ENCODE assay signal across 27 mouse cellular contexts in genomic region chr11:24137891-24138290, GRCm38 (mm10).
A peak's percentile ranks its signal among the peaks of the same experiment; 100 is the strongest.
DNase-seq lines count a peak whose midpoint lies in the region; ATAC-seq and TF ChIP-seq lines count a peak whose summit lies in the region.
"Had no signal": no experiment of that assay in that cellular context is flagged by ENCODE, and none has a peak within 500 bp of the region (broad histone marks: within the 10 kb centered on the region; RNA-seq: fewer than 3 reads in every experiment).

No protein-coding gene starts in this region.

- TF ChIP-seq RAD21 in MEL (IDR thresholded peaks at IDR 0.05; ENCODE audit: low read depth, low read length), result no peak

- H3K4me3 ChIP-seq in heart, postnatal 0 days (ENCODE audit: low read depth, low read length), result no peak overlapping the region
- no peak overlapping the region for H3K4me3 ChIP-seq in heart, embryonic 12.5 days
- no peak overlapping the region for H3K4me3 ChIP-seq in liver, embryonic 11.5 days (ENCODE audit: low read depth, low read length)
- no peak overlapping the region for H3K4me3 ChIP-seq in MEL (ENCODE audit: control insufficient read depth in 1 of 2, insufficient read depth in 1 of 2, low read depth in 2 of 2, low read length in 2 of 2)
- H3K4me3 ChIP-seq in liver, embryonic 14.5 days (ENCODE audit: insufficient read depth in 1 of 2, low read depth in 2 of 2, low read length in 2 of 2), result no peak overlapping the region
- H3K4me3 ChIP-seq: embryonic facial prominence, embryonic 10.5 days; embryonic facial prominence, embryonic 13.5 days; erythroblast, embryonic 14.5 days; forebrain, embryonic 12.5 days; forebrain, embryonic 15.5 days had no signal

- no peaks in the 10 kb centered on the region for H3K36me3 ChIP-seq in heart, postnatal 0 days (replicated peaks; ENCODE audit: control insufficient read depth, insufficient read depth, low read length)
- H3K36me3 ChIP-seq in heart, embryonic 12.5 days, result no peaks in the 10 kb centered on the region
- H3K36me3 ChIP-seq in liver, embryonic 11.5 days (ENCODE audit: control insufficient read depth, insufficient read depth, low read length), result peaks cover 3% of the 10 kb centered on the region; the same call in 1 of the 2 replicates
- peaks cover 39 to 80% of the 10 kb centered on the region in 2 experiments for H3K36me3 ChIP-seq in MEL (ENCODE audit: control insufficient read depth in 1 of 2, insufficient read depth in 2 of 2, low read length in 2 of 2)
- H3K36me3 ChIP-seq in liver, embryonic 14.5 days (replicated peaks; ENCODE audit: control insufficient read depth, insufficient read depth, low read depth), result peaks cover 9% of the 10 kb centered on the region

- no peaks in the 10 kb centered on the region; the same call in 1 of the 2 replicates for H3K9me3 ChIP-seq in heart, postnatal 0 days (replicated peaks; ENCODE audit: control insufficient read depth, low read length)
- H3K9me3 ChIP-seq in heart, embryonic 12.5 days (replicated peaks), result no peaks in the 10 kb centered on the region
- H3K9me3 ChIP-seq in liver, embryonic 11.5 days (ENCODE audit: control insufficient read depth, low read length), result no peaks in the 10 kb centered on the region
- no peaks in the 10 kb centered on the region for H3K9me3 ChIP-seq in MEL (replicated peaks; ENCODE audit: insufficient read depth, low read length)
- H3K9me3 ChIP-seq in liver, embryonic 14.5 days (ENCODE audit: control insufficient read depth, low read length), result no peaks in the 10 kb centered on the region
- H3K9me3 ChIP-seq: embryonic facial prominence, embryonic 10.5 days; forebrain, embryonic 12.5 days; forebrain, embryonic 15.5 days had no signal

- no peak for ATAC-seq in heart, postnatal 0 days (ENCODE audit: insufficient read depth, low read depth)
- ATAC-seq in heart, embryonic 12.5 days (ENCODE audit: insufficient number of reproducible peaks, low FRiP score), result no peak
- no peak for ATAC-seq in liver, embryonic 11.5 days (replicated peaks; ENCODE audit: low FRiP score)
- ATAC-seq in liver, embryonic 14.5 days (ENCODE audit: insufficient read depth), result no peak
- ATAC-seq: forebrain, embryonic 15.5 days; hindbrain, postnatal 0 days had no signal

- H3K9ac ChIP-seq in heart, postnatal 0 days (replicated peaks; ENCODE audit: low read depth, low read length), result no peak overlapping the region
- no peak overlapping the region for H3K9ac ChIP-seq in heart, embryonic 12.5 days
- 0 out of 2 replicates have a peak overlapping the region, but pooled peaks have one; percentile 36 for H3K9ac ChIP-seq in liver, embryonic 11.5 days (ENCODE audit: low read depth, low read length)
- H3K9ac ChIP-seq in MEL (ENCODE audit: control insufficient read depth, low read depth, low read length, poor library complexity, severe bottlenecking), result peak overlapping the region; percentile 74
- no peak overlapping the region; the same call in 1 of the 2 replicates for H3K9ac ChIP-seq in liver, embryonic 14.5 days (replicated peaks)
- H3K9ac ChIP-seq: embryonic facial prominence, embryonic 13.5 days; forebrain, embryonic 12.5 days; forebrain, embryonic 15.5 days; hindbrain, embryonic 14.5 days had no signal

- TF ChIP-seq EP300 in heart, postnatal 0 days (IDR thresholded peaks at IDR 0.05; ENCODE audit: low read depth), result no peak
- TF ChIP-seq EP300 in MEL (IDR thresholded peaks at IDR 0.05; ENCODE audit: low read depth in 1 of 2, low read length in 2 of 2), result peak; percentile 28 to 74
- TF ChIP-seq EP300 in liver, embryonic 14.5 days (IDR thresholded peaks at IDR 0.05; ENCODE audit: low read depth), result no peak

- H3K27me3 ChIP-seq in heart, postnatal 0 days (ENCODE audit: control insufficient read depth, insufficient read depth, low read length), result no peaks in the 10 kb centered on the region
- H3K27me3 ChIP-seq in heart, embryonic 12.5 days (replicated peaks), result no peaks in the 10 kb centered on the region
- H3K27me3 ChIP-seq in liver, embryonic 11.5 days (replicated peaks; ENCODE audit: control insufficient read depth, insufficient read depth, low read length), result no peaks in the 10 kb centered on the region
- H3K27me3 ChIP-seq in MEL (ENCODE audit: control insufficient read depth in 1 of 2, insufficient read depth in 2 of 2, low read length in 2 of 2), result no peaks in the 10 kb centered on the region
- H3K27me3 ChIP-seq in liver, embryonic 14.5 days (ENCODE audit: control insufficient read depth, insufficient read depth, low read length), result no peaks in the 10 kb centered on the region
- H3K27me3 ChIP-seq: CH12.LX; embryonic facial prominence, embryonic 13.5 days; forebrain, embryonic 12.5 days; forebrain, embryonic 15.5 days had no signal

- H3K4me2 ChIP-seq in heart, postnatal 0 days (ENCODE audit: low read depth, low read length), result no peak overlapping the region
- no peak overlapping the region for H3K4me2 ChIP-seq in heart, embryonic 12.5 days
- no peak overlapping the region for H3K4me2 ChIP-seq in liver, embryonic 11.5 days
- H3K4me2 ChIP-seq in liver, embryonic 14.5 days (ENCODE audit: low read depth), result no peak overlapping the region
- H3K4me2 ChIP-seq: embryonic facial prominence, embryonic 13.5 days; forebrain, embryonic 12.5 days; forebrain, embryonic 15.5 days; hindbrain, embryonic 14.5 days had no signal

- peaks cover 27% of the 10 kb centered on the region; the same call in 1 of the 2 replicates for H3K4me1 ChIP-seq in heart, postnatal 0 days (ENCODE audit: control insufficient read depth, insufficient read depth)
- peaks cover 55% of the 10 kb centered on the region for H3K4me1 ChIP-seq in heart, embryonic 12.5 days (replicated peaks)
- peaks cover 54% of the 10 kb centered on the region for H3K4me1 ChIP-seq in liver, embryonic 11.5 days (replicated peaks; ENCODE audit: control insufficient read depth, insufficient read depth, low read length)
- peaks cover 49 to 67% of the 10 kb centered on the region in 2 experiments for H3K4me1 ChIP-seq in MEL (ENCODE audit: control insufficient read depth in 1 of 2, insufficient read depth in 2 of 2, low read length in 2 of 2)
- H3K4me1 ChIP-seq in liver, embryonic 14.5 days (replicated peaks; ENCODE audit: control insufficient read depth in 2 of 2, insufficient read depth in 2 of 2, low read length in 1 of 2), result peaks cover 50 to 63% of the 10 kb centered on the region in 2 experiments

- H3K27ac ChIP-seq in heart, postnatal 0 days (ENCODE audit: low read depth), result no peak overlapping the region
- H3K27ac ChIP-seq in heart, embryonic 12.5 days (ENCODE audit: poor library complexity, severe bottlenecking), result no peak overlapping the region
- peak overlapping the region; percentile 81 for H3K27ac ChIP-seq in liver, embryonic 11.5 days (ENCODE audit: low read depth, low read length)
- peak overlapping the region; percentile 100 for H3K27ac ChIP-seq in MEL (ENCODE audit: control insufficient read depth, low read depth, low read length)
- H3K27ac ChIP-seq in liver, embryonic 14.5 days, result peak overlapping the region; percentile 91
- H3K27ac ChIP-seq: embryonic facial prominence, embryonic 10.5 days; embryonic facial prominence, embryonic 13.5 days; forebrain, embryonic 12.5 days; forebrain, embryonic 15.5 days; hindbrain, embryonic 14.5 days; hindbrain, postnatal 0 days had no signal

- WGBS in heart, postnatal 0 days, result 89% methylated on average over 2 of the region's 2 CpGs
- WGBS in heart, embryonic 12.5 days, result 80% methylated on average over 2 of the region's 2 CpGs
- 93% methylated on average over 2 of the region's 2 CpGs for WGBS in liver, embryonic 11.5 days
- WGBS in liver, embryonic 14.5 days (ENCODE audit: insufficient replicate concordance), result 67% methylated on average over 2 of the region's 2 CpGs

- no peak for TF ChIP-seq CTCF in heart, postnatal 0 days (IDR thresholded peaks at IDR 0.05; ENCODE audit: low read depth)
- no peak for TF ChIP-seq CTCF in MEL (IDR thresholded peaks at IDR 0.05 in 2 of 3, conservative IDR thresholded peaks at IDR 0.05 in 1 of 3; ENCODE audit: control insufficient read depth in 1 of 3, insufficient read depth in 1 of 3, low read depth in 2 of 3, low read length in 3 of 3, poor library complexity in 1 of 3, severe bottlenecking in 1 of 3)
- TF ChIP-seq CTCF in liver, embryonic 14.5 days (IDR thresholded peaks at IDR 0.05; ENCODE audit: low read depth), result no peak

- H3K79me2 ChIP-seq in MEL (ENCODE audit: control insufficient read depth, insufficient read depth, low read length, poor library complexity), result peaks cover 75% of the 10 kb centered on the region

- peak; percentile 1 for DNase-seq in heart, postnatal 0 days (ENCODE audit: low spot score)
- no peak for DNase-seq in liver, embryonic 11.5 days (ENCODE audit: low spot score)
- DNase-seq in liver (no peak), MEL (ENCODE audit: low read depth, low spot score) (no peak)
- DNase-seq in liver, embryonic 14.5 days (ENCODE audit: low read depth in 3 of 3, low spot score in 3 of 3), result no peak
- DNase-seq in kidney, adult 9 months, result no peak
- DNase-seq in retina, postnatal 1 day, result no peak
- DNase-seq: adrenal gland, adult 8-10 months; adrenal gland, postnatal 25 days; cerebellum, adult 11-12 months; cerebellum, adult 8-10 months; cerebellum, postnatal 10 days; cerebellum, postnatal 36 days; embryo, embryonic 11 days; gastrocnemius, postnatal 25 days; heart, adult 18-20 months; heart, postnatal 10 days; heart, postnatal 36 days had no signal

- TF ChIP-seq POLR2A in MEL (IDR thresholded peaks at IDR 0.05; ENCODE audit: control insufficient read depth in 1 of 2, insufficient read depth in 1 of 2, low read depth in 1 of 2, low read length in 2 of 2, poor library complexity in 1 of 2), result no peak

TF ChIP-seq in MEL, 35 proteins besides CTCF, POLR2A, EP300 and RAD21 (continues in another document):
- no peak for TF ChIP-seq E2F4 (IDR thresholded peaks at IDR 0.05; ENCODE audit: borderline replicate concordance, low read depth, low read length)
- 0 out of 2 replicates have a peak, but pooled peaks have one; percentile 16 for TF ChIP-seq TBP (IDR thresholded peaks at IDR 0.05; ENCODE audit: low read depth, low read length)
- TF ChIP-seq BHLHE40 (IDR thresholded peaks at IDR 0.05; ENCODE audit: borderline replicate concordance, low read depth, low read length), result no peak
- TF ChIP-seq TAL1 (IDR thresholded peaks at IDR 0.05; ENCODE audit: low read length), result no peak
- TF ChIP-seq NELFE (IDR thresholded peaks at IDR 0.05; ENCODE audit: low read depth, low read length), result no peak
- no peak for TF ChIP-seq MYB (IDR thresholded peaks at IDR 0.05; ENCODE audit: low read depth, low read length)
- no peak for TF ChIP-seq SMC3 (IDR thresholded peaks at IDR 0.05; ENCODE audit: low read depth, low read length)
- TF ChIP-seq CHD2 (IDR thresholded peaks at IDR 0.05; ENCODE audit: low read length), result no peak
- TF ChIP-seq USF1 (IDR thresholded peaks at IDR 0.05; ENCODE audit: low read depth, low read length), result no peak
- TF ChIP-seq MYC (IDR thresholded peaks at IDR 0.05; ENCODE audit: low read depth, low read length), result 0 out of 2 replicates have a peak, but pooled peaks have one; percentile 39
- TF ChIP-seq MAFK (IDR thresholded peaks at IDR 0.05; ENCODE audit: borderline replicate concordance, low read depth, low read length), result peak; percentile 84
- TF ChIP-seq KAT2A (conservative IDR thresholded peaks at IDR 0.05; ENCODE audit: low read depth, low read length), result no peak
- TF ChIP-seq RCOR1 (IDR thresholded peaks at IDR 0.05; ENCODE audit: low read depth, low read length), result peak; percentile 33

Comparison
In these comparisons a context has a peak if more than half of its experiments do, and no peak if none do; other contexts are left out.
1. H3K9ac ChIP-seq: peak in liver, embryonic 11.5 days (single experiment) and MEL (single experiment); none in heart, postnatal 0 days (single experiment), heart, embryonic 12.5 days (single experiment) and liver, embryonic 14.5 days (single experiment).
2. H3K27ac ChIP-seq: peak in liver, embryonic 11.5 days (single experiment), MEL (single experiment) and liver, embryonic 14.5 days (single experiment); none in heart, postnatal 0 days (single experiment) and heart, embryonic 12.5 days (single experiment).